Mouse (Mus musculus) neutrophil, adult 5-6 weeks (primary cell): ENCODE results near the gene Adgrf1. TPM values are rescaled to one million over a fixed set of nuclear protein-coding genes. Genes with fewer than 3 reads are reported as not detected.
"Not testable (repeated sequence)": the region's sequence is repeated elsewhere in the genome, so short reads cannot be mapped to it uniquely, and the experiment has no call there.

Experiments
- ATAC-seq: fragments of 151-379, 151-347 bp; 2 replicates; pipeline ENCODE4 v1.8.0; 2017; ENCODE audit warnings: mild to moderate bottlenecking, moderate TSS enrichment; ENCODE audit not compliant: insufficient number of reproducible peaks, poor library complexity, low FRiP score, severe bottlenecking; ENCODE audit errors: extremely low read depth
- total RNA-seq: library from RNA; stranded (forward); fragments of 200-1000 nt; gene quantifications from 2 replicates; pipeline ENCODE4 v1.2.3, GENCODE M21; 2017

Gene Adgrf1
- total RNA-seq, 1 experiment from 2014 or later: 2.3 TPM

DNA sequence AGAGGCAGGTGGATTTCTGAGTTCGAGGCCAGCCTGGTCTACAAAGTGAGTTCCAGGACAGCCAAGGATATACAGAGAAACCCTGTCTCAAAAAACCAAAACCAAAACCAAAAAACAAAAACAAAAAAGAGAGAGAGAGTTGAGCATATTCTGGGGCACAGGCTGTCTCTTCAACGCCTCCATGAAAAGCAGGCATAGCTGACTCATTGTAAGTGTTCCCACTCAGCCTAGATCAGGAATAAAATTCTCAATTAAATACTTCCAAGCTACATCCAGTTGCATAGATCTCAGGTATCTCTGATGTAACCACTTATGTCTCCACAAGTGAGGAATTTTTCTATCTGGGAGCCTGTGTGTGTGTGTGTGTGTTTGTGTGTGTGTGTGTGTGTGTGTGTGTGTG, 76.4 kb downstream of the Adgrf1 start:
- ATAC-seq: not testable (repeated sequence)

DNA sequence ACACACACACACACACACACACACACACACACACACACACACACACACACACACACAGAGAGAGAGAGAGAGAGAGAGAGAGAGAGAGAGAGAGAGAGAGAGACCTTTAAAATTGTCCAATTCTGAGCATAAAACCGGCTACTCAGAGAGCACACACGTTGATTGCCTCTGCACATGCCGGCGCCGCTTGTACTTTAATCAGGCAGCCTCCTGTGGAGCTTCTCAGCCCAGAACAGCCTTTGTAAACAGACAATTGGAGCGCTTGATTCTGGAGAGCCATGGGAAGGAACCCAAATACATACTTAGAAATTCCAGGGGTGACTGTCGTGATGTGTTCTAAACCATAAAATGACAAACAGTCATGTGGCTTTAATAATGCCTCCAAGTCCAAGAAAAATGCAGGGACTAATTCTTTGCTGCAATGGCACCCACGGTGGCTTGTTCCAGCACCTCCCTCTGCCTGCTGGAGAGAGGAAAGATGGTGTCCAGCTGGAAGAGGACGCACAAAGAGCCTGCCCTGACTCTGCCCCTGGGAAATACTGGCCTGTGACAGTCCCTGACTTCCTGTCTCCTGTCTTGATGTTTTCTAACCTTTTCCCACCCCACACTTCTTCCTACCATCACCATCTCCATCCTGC, 87.9 kb downstream of the Adgrf1 start:
- no peak for ATAC-seq

DNA sequence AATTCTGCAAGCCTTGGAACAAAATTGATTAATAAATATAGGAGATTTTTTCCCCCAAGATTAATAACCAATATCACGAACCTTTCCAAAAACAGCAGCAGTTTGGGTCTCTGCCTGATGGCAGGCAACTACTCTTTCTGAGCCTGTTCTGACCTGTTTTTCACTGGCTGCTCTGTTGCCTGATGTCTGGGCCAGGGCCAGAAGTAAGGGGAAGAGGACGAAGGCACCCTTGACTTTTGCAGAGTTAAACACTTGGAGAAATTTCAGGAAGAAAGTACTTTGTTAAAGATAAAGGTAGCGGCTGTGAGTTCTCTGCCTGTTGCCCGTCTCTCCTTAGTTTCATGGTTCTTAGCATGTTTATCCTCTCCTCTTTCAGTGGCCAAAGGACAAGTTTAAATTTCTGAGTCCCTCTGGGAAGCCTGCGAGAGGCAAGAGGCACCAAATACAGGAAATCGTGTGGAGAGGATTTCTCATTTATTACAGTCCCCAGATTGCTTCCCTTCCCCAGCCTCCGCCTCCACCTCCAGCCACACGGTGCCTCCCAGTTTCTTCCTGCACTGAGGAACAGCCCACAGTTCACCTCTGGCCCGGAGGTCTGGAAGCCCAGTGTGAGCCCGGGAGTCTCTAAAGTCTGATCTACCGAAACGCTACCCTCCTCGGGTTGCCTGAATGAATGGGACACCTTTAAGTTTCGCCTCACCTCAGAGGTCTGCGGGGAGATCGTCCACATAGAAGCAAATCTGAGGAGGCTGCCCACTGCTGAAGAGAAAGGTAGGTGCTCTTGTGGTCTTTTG, 89.9 kb downstream of the Adgrf1 start, which contains the start of gene Adgrf5:
Gene Adgrf5, plus strand, starts transcription at position 626 of the 794 bp plus-strand sequence.
- ATAC-seq: no peak

DNA sequence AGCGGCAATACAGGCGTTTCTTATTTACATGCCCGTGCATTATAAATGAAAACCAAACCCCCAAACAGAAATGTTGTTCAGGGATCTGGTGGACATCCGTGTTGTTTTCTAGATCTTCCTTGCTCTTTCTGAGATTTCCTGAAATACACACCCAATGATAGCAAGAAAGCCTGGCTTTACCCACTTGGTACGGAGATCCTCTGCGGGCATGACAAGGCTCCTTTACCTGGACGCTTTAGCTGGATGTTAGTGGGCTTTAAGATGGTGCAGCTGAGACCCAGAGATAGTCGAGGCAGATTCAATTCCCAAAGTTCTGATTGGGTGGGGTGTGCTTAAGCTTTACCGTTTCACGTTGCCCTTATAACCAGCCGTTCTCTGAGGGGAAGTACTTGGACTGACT, 90.9 kb downstream of the Adgrf1 start:
- ATAC-seq: no peak

DNA sequence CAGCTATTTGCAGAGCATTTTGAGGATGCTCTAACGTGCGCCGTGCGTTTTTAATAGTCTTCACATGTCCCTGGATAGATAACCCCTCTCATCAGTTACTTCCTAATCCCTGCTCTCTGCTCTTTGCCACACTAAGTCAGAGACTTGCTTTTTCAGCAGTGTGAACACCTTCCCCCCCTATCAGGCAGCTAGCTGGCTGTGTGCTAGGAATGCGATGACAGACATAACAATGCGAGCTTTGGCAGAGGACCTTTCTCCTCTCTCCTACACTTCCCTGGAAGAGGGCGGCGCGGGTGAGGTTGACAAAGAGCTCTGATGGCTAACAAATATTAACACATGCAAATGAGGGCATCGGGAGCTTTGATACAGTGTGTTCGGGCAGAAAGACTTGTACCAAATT, 92.2 kb downstream of the Adgrf1 start:
- ATAC-seq: no peak

DNA sequence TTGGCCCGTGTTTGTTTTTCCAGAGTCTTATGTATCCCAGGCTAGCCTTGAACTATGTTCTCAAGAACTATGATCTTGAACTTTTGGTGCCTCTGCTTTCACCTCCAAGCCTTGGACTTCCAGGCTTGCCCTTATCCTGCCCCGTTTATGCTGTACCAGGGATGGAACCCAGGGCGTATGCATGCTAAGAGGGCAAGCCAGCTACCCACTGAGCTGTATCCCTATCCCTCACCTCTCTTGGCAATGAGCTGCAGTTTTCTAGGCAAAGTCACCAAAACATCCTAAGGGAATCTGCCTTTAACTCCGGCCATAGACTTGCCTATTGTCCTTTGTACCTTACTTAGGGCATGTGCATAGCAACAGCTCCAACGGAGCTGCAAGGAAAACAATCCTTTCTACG, 92.8 kb downstream of the Adgrf1 start:
- no peak for ATAC-seq

DNA sequence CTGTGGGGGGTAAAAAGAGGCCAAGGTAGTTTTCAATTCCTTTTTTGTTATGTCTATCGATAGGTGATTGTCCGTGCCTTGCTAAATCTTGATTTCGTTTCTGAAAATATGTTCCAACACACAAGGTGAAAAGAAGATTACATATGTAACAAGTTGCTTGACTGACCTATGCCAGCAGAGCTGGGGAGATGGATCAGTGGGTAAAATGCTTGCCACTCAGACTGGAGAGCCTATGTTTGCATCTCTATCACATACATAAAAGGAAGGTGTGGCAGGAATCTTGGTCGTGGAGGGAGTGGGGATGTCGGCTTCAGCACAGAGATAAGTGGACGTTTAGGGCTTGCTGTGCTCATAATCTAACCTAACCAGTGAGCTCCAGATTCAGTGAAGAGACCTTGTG, 93.8 kb downstream of the Adgrf1 start:
- no peak for ATAC-seq

DNA sequence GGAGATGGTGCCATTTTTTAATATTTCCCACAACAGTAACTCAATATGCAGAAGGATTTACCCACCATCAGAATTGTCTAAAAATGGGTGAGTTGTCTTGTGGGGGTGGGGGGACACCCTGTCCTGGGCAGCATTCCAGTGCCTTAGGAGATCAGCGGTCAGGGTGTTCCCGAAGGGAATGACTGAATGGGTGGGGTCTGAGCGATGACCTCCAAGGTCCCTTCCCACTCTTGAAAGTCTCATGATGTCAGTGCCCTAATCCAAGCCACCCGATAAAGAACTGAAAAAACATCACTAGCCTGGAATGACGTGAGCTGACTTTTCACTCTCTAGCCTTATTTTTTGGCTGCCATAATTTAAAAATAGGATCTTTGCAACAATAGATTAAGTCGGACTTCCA, 95.2 kb downstream of the Adgrf1 start:
- ATAC-seq: no peak

DNA sequence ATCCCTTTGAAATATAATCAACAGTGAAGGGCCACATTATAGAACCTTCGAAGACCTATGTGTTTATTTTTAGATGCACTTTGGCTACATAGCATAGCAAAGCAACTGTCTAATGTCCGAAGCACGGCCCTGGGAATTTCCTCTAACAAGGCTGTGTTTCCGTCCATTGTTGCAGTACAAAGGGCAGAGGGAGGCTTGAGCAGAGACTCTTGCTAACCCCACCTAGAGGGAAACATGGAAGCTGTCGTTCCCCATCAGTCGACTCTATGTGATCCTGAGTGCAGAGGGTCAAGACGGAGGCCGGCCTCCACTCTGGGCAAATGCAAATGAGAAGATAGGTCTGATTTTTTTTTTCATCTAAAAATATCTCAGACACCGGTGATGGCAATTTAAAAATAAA, 96.4 kb downstream of the Adgrf1 start:
- ATAC-seq: no peak

DNA sequence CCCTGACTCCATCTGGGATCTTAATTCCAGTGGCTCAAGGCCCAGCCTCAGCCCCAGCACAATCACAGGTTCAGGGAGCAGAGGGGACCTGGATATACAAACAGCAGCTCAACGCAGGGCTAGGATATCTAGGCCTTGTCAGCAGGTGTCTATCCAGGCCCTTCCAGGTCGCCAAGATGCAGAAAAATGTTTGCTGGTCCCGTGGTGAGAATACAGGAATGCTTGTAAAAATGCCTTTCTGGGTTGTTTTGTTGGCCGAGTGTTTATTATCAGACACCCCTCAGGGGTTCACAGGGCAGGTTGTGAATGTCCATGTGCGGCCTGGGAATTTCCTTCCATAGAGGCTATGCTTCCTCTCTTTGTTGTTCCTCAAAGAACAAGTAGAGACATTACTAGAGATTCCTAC, 98.0 kb downstream of the Adgrf1 start:
- ATAC-seq: no peak

DNA sequence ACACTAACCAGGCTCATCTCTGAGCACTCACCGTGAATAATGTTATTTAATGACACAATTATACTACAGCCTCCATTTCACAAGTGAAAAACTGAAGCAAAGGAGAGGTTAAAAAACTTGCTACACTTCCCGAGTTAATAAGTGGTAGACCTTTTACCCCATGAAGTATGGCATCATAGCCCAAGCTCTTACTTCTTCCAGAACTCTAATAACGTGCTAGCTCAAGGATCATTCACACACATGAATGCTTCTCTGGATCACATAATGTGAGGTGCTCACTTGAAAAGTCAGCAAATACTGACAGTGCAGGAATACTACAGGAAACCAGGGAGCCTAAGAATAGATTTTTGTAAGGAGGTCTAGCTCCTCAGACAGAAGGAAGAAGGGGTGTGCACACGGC, 102.5 kb downstream of the Adgrf1 start:
- no peak for ATAC-seq

DNA sequence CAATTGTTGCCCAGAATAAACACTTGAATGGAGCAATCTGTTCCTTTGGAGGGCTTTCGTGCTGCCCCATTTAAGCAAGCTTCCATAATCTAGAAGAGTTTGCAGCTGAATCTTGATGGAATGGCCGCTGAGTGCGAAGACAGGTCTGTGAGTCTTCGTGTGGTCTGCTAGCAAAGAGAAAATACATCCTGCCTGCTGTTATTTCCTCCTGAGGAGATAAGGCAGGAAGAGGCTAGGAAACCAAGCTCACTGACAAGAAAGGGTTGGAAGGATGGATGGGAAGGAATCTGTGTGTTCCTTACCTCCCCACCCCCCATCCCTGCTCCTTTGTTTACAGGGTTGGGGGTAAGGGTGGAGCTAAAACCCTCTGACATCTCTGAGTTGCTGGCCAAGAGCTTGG, 103.9 kb downstream of the Adgrf1 start:
- ATAC-seq: no peak

Other genes with a start within 250 kb of the Adgrf1 start
- gene Adgrf5, start 90.1 kb downstream of the Adgrf1 start, total RNA-seq: 0.12 TPM in 1 of 2 replicates, not detected in the other
- gene Mep1a, start 232.5 kb downstream of the Adgrf1 start, total RNA-seq: 0.12 TPM in 1 of 2 replicates, not detected in the other